Mouse (Mus musculus) kidney, adult 2 months (tissue): ENCODE data around the gene 2810021J22Rik.

ENCODE experiments used
- CTCF ChIP-seq: fragments of 200-500 bp; conservative IDR thresholded peaks from 2 replicates; pipeline ENCODE4 v1.5.1; 2011; ENCODE audit warnings: low read depth, mild to moderate bottlenecking, control low read depth, low read length, moderate library complexity, mixed read lengths; ENCODE audit not compliant: insufficient read depth, insufficient read length
- POLR2A ChIP-seq: fragments of 200-500 bp; IDR thresholded peaks from one replicate; pipeline ENCODE4 v1.6.1; 2011; ENCODE audit warnings: low read depth, low read length, control low read depth

GRCm38 (mm10) chr11:58894456-58894855, 27.4 kb downstream of the 2810021J22Rik start:
- TF ChIP-seq CTCF (no peak), POLR2A (no peak)
